Comparison of ENCODE assay signal across 22 mouse cellular contexts in genomic region chr11:3427697-3428230, GRCm38 (mm10). TPM values are rescaled to one million over a fixed set of nuclear protein-coding genes. Genes with fewer than 3 reads are reported as not detected.
DNase-seq lines count a peak whose midpoint lies in the region; ATAC-seq and TF ChIP-seq lines count a peak whose summit lies in the region.
"Had no signal": no experiment of that assay in that cellular context is flagged by ENCODE, and none has a peak within 500 bp of the region (broad histone marks: within the 10 kb centered on the region; RNA-seq: fewer than 3 reads in every experiment).

No protein-coding gene starts in this region.

- ATAC-seq in kidney, embryonic 14.5 days (ENCODE audit: low FRiP score, low TSS enrichment), result no peak
- ATAC-seq in kidney, postnatal 0 days (replicated peaks; ENCODE audit: low FRiP score, low read depth), result 0 out of 2 replicates have a peak, but pooled peaks have one; percentile 36
- ATAC-seq: activated CD4-positive, CD25-positive, alpha-beta regulatory T cell, adult 4 months; forebrain, embryonic 14.5 days; Patski had no signal

- H3K4me1 ChIP-seq in kidney, embryonic 14.5 days (ENCODE audit: control insufficient read depth, insufficient read depth, low read length), result no peaks in the 10 kb centered on the region
- H3K4me1 ChIP-seq in CH12.LX (ENCODE audit: control insufficient read depth in 1 of 2, insufficient read depth in 2 of 2), result peaks cover 4 to 13% of the 10 kb centered on the region in 2 experiments
- H3K4me1 ChIP-seq in kidney, postnatal 0 days (replicated peaks; ENCODE audit: insufficient read depth, low read length), result no peaks in the 10 kb centered on the region
- H3K4me1 ChIP-seq: embryonic facial prominence, embryonic 15.5 days; forebrain, embryonic 10.5 days; hindbrain, embryonic 12.5 days had no signal

- peak; percentile 68 for TF ChIP-seq EP300 in CH12.LX (IDR thresholded peaks at IDR 0.05; ENCODE audit: low read length)

- no peak overlapping the region for H3K27ac ChIP-seq in kidney, embryonic 14.5 days (ENCODE audit: low read depth, low read length)
- no peak overlapping the region for H3K27ac ChIP-seq in CH12.LX (ENCODE audit: insufficient read depth, low read depth)
- H3K27ac ChIP-seq in kidney, postnatal 0 days, result no peak overlapping the region
- H3K27ac ChIP-seq: embryonic facial prominence, embryonic 15.5 days; forebrain, embryonic 10.5 days; gastrocnemius, adult 2 months; hindbrain, embryonic 12.5 days had no signal

- dilution Hi-C loops in CH12.LX (cut with MboI; ENCODE audit: extremely low pct_ligation_motif_present, extremely low pct_unique_long_range_greater_than_20kb, low sequenced_read_pairs), result no loop called here

- H3K4me3 ChIP-seq in kidney, embryonic 14.5 days (ENCODE audit: low read length), result no peak overlapping the region
- no peak overlapping the region for H3K4me3 ChIP-seq in CH12.LX (replicated peaks in 1 of 3; ENCODE audit: low read depth in 2 of 3, low read length in 2 of 3, poor library complexity in 1 of 3)
- H3K4me3 ChIP-seq in kidney, postnatal 0 days (replicated peaks; ENCODE audit: low read depth, low read length), result no peak overlapping the region
- H3K4me3 ChIP-seq: embryonic facial prominence, embryonic 15.5 days; erythroblast, embryonic 14.5 days; forebrain, embryonic 10.5 days; gastrocnemius, adult 2 months; hindbrain, embryonic 12.5 days had no signal

- H3K36me3 ChIP-seq in kidney, embryonic 14.5 days (ENCODE audit: control insufficient read depth, insufficient read depth, low read length), result peaks cover 19% of the 10 kb centered on the region; the same call in 1 of the 2 replicates
- H3K36me3 ChIP-seq in CH12.LX (replicated peaks in 1 of 2; ENCODE audit: control insufficient read depth in 1 of 2, insufficient read depth in 1 of 2, low read length in 1 of 2), result peaks cover 51 to 69% of the 10 kb centered on the region in 2 experiments
- H3K36me3 ChIP-seq in kidney, postnatal 0 days (ENCODE audit: insufficient read depth, low read length), result peaks cover 27% of the 10 kb centered on the region; the same call in 1 of the 2 replicates

- H3K9ac ChIP-seq in kidney, embryonic 14.5 days (ENCODE audit: low read depth, low read length), result no peak overlapping the region
- no peak overlapping the region for H3K9ac ChIP-seq in CH12.LX (ENCODE audit: insufficient read depth, low read depth)
- H3K9ac ChIP-seq in kidney, postnatal 0 days (ENCODE audit: low read depth, low read length), result no peak overlapping the region
- H3K9ac ChIP-seq: embryonic facial prominence, embryonic 15.5 days; hindbrain, embryonic 12.5 days had no signal

- TF ChIP-seq CTCF in CH12.LX (conservative IDR thresholded peaks at IDR 0.05 in 1 of 2, IDR thresholded peaks at IDR 0.05 in 1 of 2; ENCODE audit: low read depth in 2 of 2, low read length in 2 of 2), result no peak
- TF ChIP-seq CTCF in kidney, postnatal 0 days (IDR thresholded peaks at IDR 0.05; ENCODE audit: low read depth), result no peak

- H3K9me3 ChIP-seq in kidney, embryonic 14.5 days (ENCODE audit: control insufficient read depth, low read length), result no peaks in the 10 kb centered on the region
- peaks cover 11% of the 10 kb centered on the region for H3K9me3 ChIP-seq in CH12.LX (replicated peaks; ENCODE audit: low read length)
- no peaks in the 10 kb centered on the region for H3K9me3 ChIP-seq in kidney, postnatal 0 days (replicated peaks; ENCODE audit: low read length)
- H3K9me3 ChIP-seq: embryonic facial prominence, embryonic 15.5 days; hindbrain, embryonic 12.5 days had no signal

- DNase-seq in kidney, adult 11 months, result peak; percentile 42
- DNase-seq in CH12.LX (ENCODE audit: extremely low read depth), result peak; percentile 52
- DNase-seq in kidney, postnatal 0 days (ENCODE audit: low spot score), result no peak
- DNase-seq in kidney, postnatal 36 days, result peak; percentile 54 to 63
- DNase-seq in cerebellum, adult 9-10 months, result no peak
- DNase-seq in cerebellum, postnatal 25 days, result no peak
- DNase-seq: adrenal gland, postnatal 14 days; cerebellum, adult 18-20 months; cerebellum, postnatal 10 days; embryo, embryonic 11 days; gastrocnemius, adult 2 months; gastrocnemius, postnatal 25 days; heart, postnatal 10 days; heart, postnatal 4 days had no signal

- TF ChIP-seq RAD21 in CH12.LX (IDR thresholded peaks at IDR 0.05; ENCODE audit: low read depth, low read length), result no peak

- H3K79me2 ChIP-seq in CH12.LX (replicated peaks; ENCODE audit: control insufficient read depth, extremely low read depth, insufficient read depth, poor library complexity, severe bottlenecking), result no peaks in the 10 kb centered on the region

- in situ Hi-C loops in CH12.LX (cut with MboI; ENCODE audit: low pct_ligation_motif_present, low pct_unique_long_range_greater_than_20kb, low sequenced_read_pairs), result no loop called here

- 84% methylated on average over 3 of the region's 3 CpGs for WGBS in kidney, embryonic 14.5 days
- 77% methylated on average over 3 of the region's 3 CpGs for WGBS in kidney, postnatal 0 days

- H3K4me2 ChIP-seq in kidney, embryonic 14.5 days (replicated peaks; ENCODE audit: low read depth, low read length), result no peak overlapping the region
- no peak overlapping the region for H3K4me2 ChIP-seq in CH12.LX (ENCODE audit: insufficient read depth, low read depth, poor library complexity, severe bottlenecking)
- no peak overlapping the region for H3K4me2 ChIP-seq in kidney, postnatal 0 days (ENCODE audit: low read length)
- H3K4me2 ChIP-seq: embryonic facial prominence, embryonic 15.5 days; hindbrain, embryonic 12.5 days had no signal

- TF ChIP-seq POLR2A in CH12.LX (IDR thresholded peaks at IDR 0.05; ENCODE audit: low read depth, low read length), result no peak

- H3K27me3 ChIP-seq in kidney, embryonic 14.5 days (ENCODE audit: control insufficient read depth, insufficient read depth, low read length), result no peaks in the 10 kb centered on the region
- H3K27me3 ChIP-seq in CH12.LX (replicated peaks), result no peaks in the 10 kb centered on the region
- no peaks in the 10 kb centered on the region for H3K27me3 ChIP-seq in kidney, postnatal 0 days (ENCODE audit: insufficient read depth, low read length)
- H3K27me3 ChIP-seq: embryonic facial prominence, embryonic 15.5 days; hindbrain, embryonic 12.5 days; Patski had no signal

TF ChIP-seq in CH12.LX, 34 proteins besides CTCF, POLR2A, EP300 and RAD21:
- TF ChIP-seq IRF4 (IDR thresholded peaks at IDR 0.05; ENCODE audit: low read depth, low read length) (peak; percentile 60), SIN3A (IDR thresholded peaks at IDR 0.05; ENCODE audit: low read length) (no peak)

RNA-seq across cellular contexts. Expression of gene Limk2, which starts 18.8 kb away (rescaled TPM):
- polyA plus RNA-seq in kidney, embryonic 14.5 days (2014; fragmentation: Nextera tagmentation; extraction: Ambion mirVana), result 32.6 and 41.7 TPM in 2 replicates
- 49.7 and 64.0 TPM in 2 replicates for total RNA-seq in CH12.LX (2012; rRNA removed)
- 41.5 and 41.8 TPM in 2 replicates for total RNA-seq in CH12.LX (2014; rRNA removed)
- polyA plus RNA-seq in CH12.LX (2012; ENCODE audit: insufficient read length, low read depth), result 45.2 and 46.1 TPM in 2 replicates
- polyA plus RNA-seq in kidney, postnatal 0 days (2015; fragmentation: Nextera tagmentation; extraction: Ambion mirVana), result 28.8 and 31.8 TPM in 2 replicates

RNA-seq across cellular contexts. Expression of gene Rnf185, which starts 24.4 kb away (rescaled TPM):
- polyA plus RNA-seq in kidney, embryonic 14.5 days (2014; fragmentation: Nextera tagmentation; extraction: Ambion mirVana), result 23.6 and 45.2 TPM in 2 replicates
- total RNA-seq in CH12.LX (2012; rRNA removed) (15.6 and 15.7 TPM in 2 replicates), CH12.LX (2014; rRNA removed) (22.7 and 26.4 TPM in 2 replicates)
- 25.3 and 26.7 TPM in 2 replicates for polyA plus RNA-seq in CH12.LX (2012; ENCODE audit: insufficient read length, low read depth)
- polyA plus RNA-seq in kidney, postnatal 0 days (2015; fragmentation: Nextera tagmentation; extraction: Ambion mirVana), result 37.8 and 39.1 TPM in 2 replicates

Comparison
In these comparisons a context has a peak if more than half of its experiments do, and no peak if none do; other contexts are left out.
1. DNase-seq: peak in kidney, adult 11 months (single experiment), CH12.LX (single experiment) and kidney, postnatal 36 days (2 of 2); none in kidney, postnatal 0 days (single experiment), cerebellum, adult 9-10 months (single experiment) and cerebellum, postnatal 25 days (0 of 2).